Mouse (Mus musculus) liver, postnatal 0 days (tissue): ENCODE measurements around the gene Frmd6.

Source experiments
- CTCF ChIP-seq: sonication (generic); IDR thresholded peaks from 2 replicates; pipeline ENCODE4 v1.5.1; 2016; ENCODE audit warnings: antibody characterized with exemption, low read depth
- EP300 ChIP-seq: IDR thresholded peaks from 2 replicates; pipeline ENCODE4 v1.6.1; 2016; ENCODE audit warnings: antibody characterized with exemption, low read depth, mild to moderate bottlenecking

DNA sequence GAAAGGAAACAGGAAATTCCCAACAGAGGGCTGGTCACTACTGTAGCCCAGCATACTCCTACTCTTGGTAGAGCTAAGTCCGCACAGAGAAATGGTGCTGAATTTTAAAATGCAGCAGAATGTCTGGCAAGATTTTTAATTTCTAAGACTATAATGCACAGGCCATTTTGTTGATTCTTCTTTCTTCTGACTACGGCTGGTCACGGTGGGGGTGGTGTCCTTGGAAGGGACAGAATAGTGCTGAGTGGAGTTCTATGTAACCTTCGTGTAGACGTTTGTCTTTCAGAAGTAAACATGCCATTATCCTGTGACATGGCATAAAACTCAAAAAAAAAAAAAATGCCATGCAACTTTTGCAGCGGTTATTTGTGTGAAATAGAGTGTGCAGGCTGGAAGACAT is 32.0 kb upstream of the Frmd6 start:
- TF ChIP-seq CTCF: no peak
- TF ChIP-seq EP300: no peak
